Mouse (Mus musculus) neural tube, embryonic 10.5 days (tissue): ENCODE measurements at regions not wholly inside any gene's neighbourhood (a gene's known extent, or its start where the extent isn't known, plus 50 kb on each side); places are given as distances from the start of the nearest gene placed in this dataset.

Experiments used
- DNase-seq: peaks from one replicate; pipeline ENCODE4 v3.0.0-alpha.2; 2017; ENCODE audit warnings: low spot score; ENCODE audit errors: extremely low spot score

GRCm38 (mm10) chr12:97529556-97529955 lies 729.7 kb downstream of the Galc start:
- no peak for DNase-seq

GRCm38 (mm10) chr12:97525931-97526330 lies 733.3 kb downstream of the Galc start:
- DNase-seq: no peak

GRCm38 (mm10) chr12:97519834-97520489 lies 739.3 kb downstream of the Galc start:
- DNase-seq: no peak

- DNase-seq: no peak
These were observed 741.7 kb downstream of the Galc start for GRCm38 (mm10) chr12:97517534-97517933.

GRCm38 (mm10) chr12:97515805-97516204 lies 743.5 kb downstream of the Galc start:
- DNase-seq: no peak

GRCm38 (mm10) chr12:97511866-97512265 lies 747.4 kb downstream of the Galc start:
- no peak for DNase-seq

- DNase-seq: no peak
These were observed 757.8 kb downstream of the Galc start for GRCm38 (mm10) chr12:97501441-97501840.

- no peak for DNase-seq
These were observed 775.7 kb downstream of the Galc start for GRCm38 (mm10) chr12:97483559-97483958.

- DNase-seq: no peak
These were observed 782.6 kb downstream of the Galc start for GRCm38 (mm10) chr12:97476466-97477250.

GRCm38 (mm10) chr12:97475751-97476150 lies 783.5 kb downstream of the Galc start:
- DNase-seq: no peak

- no peak for DNase-seq
These were observed 790.1 kb downstream of the Galc start for GRCm38 (mm10) chr12:97469183-97469582.

GRCm38 (mm10) chr12:97436141-97436540 lies 823.1 kb downstream of the Galc start:
- DNase-seq: no peak

- no peak for DNase-seq
These were observed 825.2 kb downstream of the Galc start for GRCm38 (mm10) chr12:97434021-97434420.

- no peak for DNase-seq
These were observed 826.6 kb downstream of the Galc start for GRCm38 (mm10) chr12:97432704-97433103.

- no peak for DNase-seq
These were observed 831.0 kb downstream of the Galc start for GRCm38 (mm10) chr12:97428252-97428651.

- DNase-seq: no peak
These were observed 834.5 kb downstream of the Galc start for GRCm38 (mm10) chr12:97424726-97425125.

- DNase-seq: no peak
These were observed 855.8 kb downstream of the Galc start for GRCm38 (mm10) chr12:97403440-97403839.

GRCm38 (mm10) chr12:97402412-97403396 lies 856.6 kb downstream of the Galc start:
- DNase-seq: no peak

- no peak for DNase-seq
These were observed 860.7 kb downstream of the Galc start for GRCm38 (mm10) chr12:97398582-97398945.

GRCm38 (mm10) chr12:97397850-97398581 lies 861.2 kb downstream of the Galc start:
- no peak for DNase-seq

- DNase-seq: no peak
These were observed 897.5 kb downstream of the Galc start for GRCm38 (mm10) chr12:97361804-97362203.
